Mouse (Mus musculus) limb, embryonic 14.5 days (tissue): Measurements from ENCODE around the gene AC124502.3. TPM values are rescaled to one million over a fixed set of nuclear protein-coding genes. Genes with fewer than 3 reads are reported as not detected.

Experiments used
- ATAC-seq: fragments of 200-750 bp; cut with Nextera tagmentation; 2 replicates; pipeline ENCODE4 v1.8.0; 2017; ENCODE audit warnings: low read depth, moderate number of reproducible peaks, moderate TSS enrichment; ENCODE audit not compliant: low FRiP score
- DNase-seq: peaks from one replicate; pipeline ENCODE4 v3.0.0-alpha.2; 2015; ENCODE audit warnings: low spot score
- H3K27ac ChIP-seq: fragments of 300-500 bp; sonication (generic); replicated peaks from 2 replicates; pipeline ENCODE4 v1.5.1; 2014; ENCODE audit warnings: low read depth, mild to moderate bottlenecking, low read length, moderate library complexity, mixed read lengths
- H3K27me3 ChIP-seq: fragments of 300-500 bp; sonication (generic); 2 replicates; pipeline ENCODE4 v1.6.1; 2014; ENCODE audit warnings: low read length, mixed read lengths; ENCODE audit not compliant: control insufficient read depth, insufficient read depth
- H3K36me3 ChIP-seq: fragments of 300-500 bp; sonication (generic); 2 replicates; pipeline ENCODE4 v1.6.1; 2014; ENCODE audit warnings: mild to moderate bottlenecking, low read length, moderate library complexity, mixed read lengths; ENCODE audit not compliant: control insufficient read depth, insufficient read depth
- H3K4me1 ChIP-seq: fragments of 300-500 bp; sonication (generic); 2 replicates; pipeline ENCODE4 v1.6.1; 2014; ENCODE audit warnings: antibody characterized with exemption, low read length, mixed read lengths; ENCODE audit not compliant: control insufficient read depth, insufficient read depth
- H3K4me2 ChIP-seq: fragments of 300-500 bp; sonication (generic); replicated peaks from 2 replicates; pipeline ENCODE4 v1.6.1; 2014; ENCODE audit warnings: low read depth, mild to moderate bottlenecking, low read length, moderate library complexity; ENCODE audit not compliant: severe bottlenecking
- H3K4me3 ChIP-seq: fragments of 300-500 bp; sonication (generic); replicated peaks from 2 replicates; pipeline ENCODE4 v1.5.1; 2014; ENCODE audit warnings: low read length
- H3K9ac ChIP-seq: fragments of 300-500 bp; sonication (generic); 2 replicates; pipeline ENCODE4 v1.6.1; 2014; ENCODE audit warnings: mild to moderate bottlenecking, low read depth, low read length, moderate library complexity; ENCODE audit not compliant: severe bottlenecking
- H3K9me3 ChIP-seq: fragments of 300-500 bp; sonication (generic); 2 replicates; pipeline ENCODE4 v1.6.1; 2016; ENCODE audit warnings: low read length; ENCODE audit not compliant: control insufficient read depth
- POLR2A ChIP-seq: fragments of 200-500 bp; IDR thresholded peaks from 2 replicates; pipeline ENCODE4 v1.8.0; 2012; ENCODE audit warnings: inconsistent platforms, mild to moderate bottlenecking, moderate library complexity, borderline replicate concordance; ENCODE audit not compliant: insufficient read depth, insufficient read length; ENCODE audit errors: extremely low read depth
- WGBS: fragments of 180-500 bp; shearing (Covaris S2); extraction: QIAGEN DNeasy Blood & Tissue Kit; methylation state at CpG from one replicate; pipeline ENCODE4 v1.1.7; 2014; 5-methylcytosine and 5-hydroxymethylcytosine counted together
- polyA plus RNA-seq, 2 experiments: library from polyadenylated mRNA; depleted of rRNA in 1 of 2; stranded (reverse) in 1 of 2; unstranded in 1 of 2; fragments of >200 nt; fragmentation: Nextera tagmentation in 1 of 2; extraction: Ambion mirVana in 1 of 2; gene quantifications; 2 replicates each; pipeline versions ENCODE4 v1.2.1 to v1.2.3; 2012 to 2014

Gene AC124502.3
- polyA plus RNA-seq, 2 experiments, result 1.7 to 2.5 TPM

DNA sequence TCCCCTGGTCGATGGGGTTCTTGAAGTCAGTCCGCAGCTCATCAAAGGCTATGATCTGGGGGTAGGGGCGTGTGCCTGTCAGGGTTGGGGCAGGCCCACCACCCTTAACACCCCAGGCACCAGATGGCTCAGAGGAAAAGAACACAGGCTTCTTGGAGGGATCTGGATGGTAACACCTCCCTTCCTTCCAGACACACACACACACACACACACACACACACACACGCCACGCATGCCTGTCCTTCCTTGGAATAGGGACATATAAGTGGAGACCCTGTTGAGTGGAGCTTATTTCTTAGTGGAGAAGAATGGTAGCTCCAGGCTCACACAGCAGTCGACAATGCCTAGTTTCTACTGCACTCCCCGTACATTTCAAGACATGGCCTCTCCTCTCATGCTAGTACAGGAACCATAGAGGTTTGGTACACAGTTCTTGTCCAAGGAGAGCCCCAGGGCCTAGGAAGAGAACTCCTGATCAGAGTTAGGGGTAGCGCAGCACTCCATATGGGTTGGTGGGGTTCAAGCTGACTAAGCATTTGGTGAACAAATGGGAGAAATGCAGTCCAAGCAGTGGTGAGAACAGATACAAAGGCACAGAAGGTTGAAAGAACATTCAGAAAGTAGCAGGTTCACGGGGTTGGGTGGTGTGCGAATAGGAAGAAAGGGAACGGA lies 56.2 kb downstream of the AC124502.3 start:
- DNase-seq (no peak), ATAC-seq (no peak; the same call in 1 of the 2 replicates)
- Histone ChIP-seq H3K4me1 (peaks cover 38% of the 10 kb centered on the region), H3K36me3 (peaks cover 44% of the 10 kb centered on the region), H3K9me3 (no peaks in the 10 kb centered on the region), H3K27me3 (no peaks in the 10 kb centered on the region), H3K4me3 (no peak overlapping the region; the same call in 1 of the 2 replicates), H3K27ac (0 out of 2 replicates have a peak overlapping the region, but pooled peaks have one; percentile 26), H3K4me2 (peak overlapping the region; percentile 35), H3K9ac (no peak overlapping the region)
- WGBS, result 45% methylated on average over 11 of the region's 11 CpGs
- no peak for TF ChIP-seq POLR2A

DNA sequence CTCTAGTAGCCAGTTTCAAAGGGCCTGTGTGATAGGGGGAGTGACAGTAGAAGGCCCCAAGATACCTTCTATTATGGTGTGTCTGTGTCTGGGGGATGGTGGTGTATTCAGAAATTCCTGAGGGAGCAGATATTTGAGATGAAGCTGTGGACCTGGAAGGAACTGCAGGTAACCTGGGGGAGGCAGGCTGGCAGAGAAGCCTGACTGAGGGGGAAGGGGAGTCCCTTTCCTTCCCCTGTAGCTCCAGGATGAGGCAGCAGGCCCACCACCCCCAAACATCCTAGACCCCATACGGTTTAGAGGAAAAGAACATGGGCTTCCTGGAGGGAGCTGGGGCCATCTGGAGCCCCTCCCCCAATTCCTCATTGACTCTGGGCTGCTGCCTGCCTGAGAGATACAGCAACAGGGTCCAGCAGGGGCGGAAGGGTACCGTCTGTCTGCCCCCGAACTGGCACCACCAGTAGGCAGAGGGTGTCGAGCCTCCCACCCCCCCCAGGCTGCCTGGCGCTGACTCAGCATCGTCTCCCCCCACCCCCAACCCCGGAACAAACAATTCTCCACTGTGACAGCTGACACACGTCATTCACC lies 57.3 kb downstream of the AC124502.3 start:
- H3K9me3 ChIP-seq, result no peaks in the 10 kb centered on the region
- H3K27me3 ChIP-seq, result no peaks in the 10 kb centered on the region
- WGBS, result 7% methylated on average over 9 of the region's 9 CpGs
- peaks cover 38% of the 10 kb centered on the region for H3K4me1 ChIP-seq
- no peak for TF ChIP-seq POLR2A
- peaks cover 44% of the 10 kb centered on the region for H3K36me3 ChIP-seq
- no peak overlapping the region for H3K27ac ChIP-seq
- no peak overlapping the region for H3K4me3 ChIP-seq
- H3K4me2 ChIP-seq, result peak overlapping the region; percentile 99; the same call in 1 of the 2 replicates
- DNase-seq (no peak), ATAC-seq (no peak)
- peak overlapping the region; percentile 34 for H3K9ac ChIP-seq

DNA sequence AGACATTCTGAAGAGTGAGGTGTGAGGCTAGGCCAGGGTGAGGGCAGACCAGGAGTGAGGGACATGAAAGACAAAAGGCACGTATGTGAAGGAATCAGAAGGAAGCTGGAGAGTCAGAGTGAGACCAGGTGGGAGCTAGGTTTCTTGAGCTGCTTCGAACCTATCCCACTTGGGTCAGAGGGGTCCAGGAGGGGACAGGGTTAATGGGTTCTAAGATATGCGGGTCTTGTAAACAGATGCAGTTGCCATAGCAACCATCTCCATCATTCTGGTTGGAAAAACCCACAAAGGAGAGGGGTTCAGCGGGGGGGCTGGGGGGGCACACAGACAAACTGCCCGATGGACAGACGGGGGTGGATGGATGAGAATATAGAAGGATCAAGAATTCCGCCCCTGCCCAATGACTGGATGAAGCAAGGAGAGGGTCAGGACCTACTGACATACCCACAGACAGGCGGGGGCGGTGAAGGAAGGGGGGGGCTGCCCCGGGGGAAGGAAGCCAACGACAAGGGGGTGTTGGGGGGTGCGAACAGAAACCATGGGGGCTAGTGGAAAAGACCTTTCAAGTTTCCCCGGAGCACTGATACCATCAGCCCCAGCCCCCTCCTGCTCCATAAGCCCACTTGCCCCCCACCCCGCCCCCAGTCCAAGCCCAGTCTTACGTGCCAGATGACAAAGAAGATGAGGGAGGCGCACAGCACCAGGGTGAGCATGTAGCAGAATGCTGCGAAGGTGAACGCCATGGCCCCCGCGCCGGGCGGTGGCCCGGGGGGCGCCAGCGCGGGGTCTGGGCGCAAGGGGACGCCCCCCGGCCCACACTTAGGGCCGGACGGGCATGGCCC lies 59.1 kb downstream of the AC124502.3 start:
- peak overlapping the region; percentile 74 for H3K4me3 ChIP-seq
- ATAC-seq (no peak), DNase-seq (no peak)
- H3K27ac ChIP-seq, result no peak overlapping the region
- H3K36me3 ChIP-seq, result peaks cover 44% of the 10 kb centered on the region
- no peaks in the 10 kb centered on the region for H3K9me3 ChIP-seq
- no peak for TF ChIP-seq POLR2A
- peaks cover 38% of the 10 kb centered on the region for H3K4me1 ChIP-seq
- no peaks in the 10 kb centered on the region for H3K27me3 ChIP-seq
- peak overlapping the region; percentile 99 for H3K4me2 ChIP-seq
- H3K9ac ChIP-seq, result peak overlapping the region; percentile 90
- 5% methylated on average over 25 of the region's 31 CpGs for WGBS

DNA sequence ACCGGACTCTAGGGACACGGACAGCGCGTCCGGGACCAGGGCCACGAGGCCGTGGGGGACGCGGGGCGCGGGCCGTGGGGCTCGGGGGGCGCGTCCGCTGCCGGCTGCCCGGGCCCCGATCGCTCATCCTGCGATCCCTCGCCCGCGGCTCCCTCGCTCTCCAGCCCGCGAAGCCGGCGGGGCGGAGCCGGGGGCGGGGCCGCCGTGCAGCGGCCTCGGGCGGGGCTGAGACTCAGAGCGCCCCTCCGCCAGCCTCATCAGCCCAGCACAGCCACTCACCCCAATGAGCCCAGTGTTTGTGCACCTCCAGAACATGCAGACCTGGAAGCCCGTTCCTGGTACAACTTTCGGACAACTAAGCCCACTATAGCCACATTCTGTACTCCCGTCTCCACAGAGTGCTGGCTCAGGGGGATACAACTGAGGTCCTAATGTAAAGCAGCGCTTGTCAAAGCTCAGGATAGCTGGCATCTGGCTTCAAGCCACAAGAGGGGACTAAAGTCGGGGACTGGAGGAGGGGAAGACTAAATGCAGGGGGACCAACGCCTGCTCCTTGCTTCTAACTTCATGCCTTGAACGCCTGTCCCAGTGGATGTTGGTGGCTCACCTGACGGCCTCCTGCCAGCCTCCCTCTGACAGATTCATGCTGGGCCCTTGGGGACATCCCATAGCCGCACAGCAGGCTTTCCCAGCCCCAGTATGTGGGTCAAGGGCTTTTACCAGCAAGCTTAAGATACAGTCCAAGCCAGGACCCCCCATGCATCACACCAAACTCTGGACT lies 59.9 kb downstream of the AC124502.3 start, which contains the start of gene Cnih2:
Gene Cnih2, minus strand, starts transcription at position 159 of the 781 bp plus-strand sequence.
- peak within 1 kb of the TSS; percentile 90 for H3K9ac ChIP-seq
- WGBS, result 5% methylated on average over 29 of the region's 48 CpGs
- TF ChIP-seq POLR2A, result no peak
- no peaks in the 10 kb centered on the region for H3K9me3 ChIP-seq
- H3K4me1 ChIP-seq, result peaks cover 38% of the 10 kb centered on the region
- peak within 1 kb of the TSS; percentile 74 for H3K4me3 ChIP-seq
- peak within 1 kb of the TSS; percentile 99 for H3K4me2 ChIP-seq
- no peak within 1 kb of the TSS for H3K27ac ChIP-seq
- ATAC-seq, result peak; percentile 72
- peak; percentile 61 for DNase-seq
- H3K36me3 ChIP-seq, result peaks cover 44% of the 10 kb centered on the region
- no peaks in the 10 kb centered on the region for H3K27me3 ChIP-seq

Other genes with a start within 250 kb of the AC124502.3 start
- gene Rbm4, start 245.0 kb upstream of the AC124502.3 start, polyA plus RNA-seq (2012; rRNA removed), result 107 and 111 TPM in 2 replicates
- 78.9 and 82.6 TPM in 2 replicates for gene Rbm4, start 245.0 kb upstream of the AC124502.3 start, polyA plus RNA-seq (2014; fragmentation: Nextera tagmentation; extraction: Ambion mirVana)
- gene Gm21992, start 227.3 kb upstream of the AC124502.3 start, polyA plus RNA-seq (2012; rRNA removed), result 36.0 and 83.7 TPM in 2 replicates
- 15.5 and 22.0 TPM in 2 replicates for gene Gm21992, start 227.3 kb upstream of the AC124502.3 start, polyA plus RNA-seq (2014; fragmentation: Nextera tagmentation; extraction: Ambion mirVana)
- gene Rbm14, start 227.3 kb upstream of the AC124502.3 start, polyA plus RNA-seq (2012; rRNA removed), result 69.9 and 98.5 TPM in 2 replicates
- 69.8 and 71.9 TPM in 2 replicates for gene Rbm14, start 227.3 kb upstream of the AC124502.3 start, polyA plus RNA-seq (2014; fragmentation: Nextera tagmentation; extraction: Ambion mirVana)
- gene Ccs, start 199.6 kb upstream of the AC124502.3 start, polyA plus RNA-seq (2012; rRNA removed), result 57.2 and 65.9 TPM in 2 replicates
- gene Ccs, start 199.6 kb upstream of the AC124502.3 start, polyA plus RNA-seq (2014; fragmentation: Nextera tagmentation; extraction: Ambion mirVana), result 63.2 and 64.8 TPM in 2 replicates
- 0.03 and 0.05 TPM in 2 replicates for gene Ccdc87, start 199.5 kb upstream of the AC124502.3 start, polyA plus RNA-seq (2012; rRNA removed)
- 0.06 and 0.26 TPM in 2 replicates for gene Ccdc87, start 199.5 kb upstream of the AC124502.3 start, polyA plus RNA-seq (2014; fragmentation: Nextera tagmentation; extraction: Ambion mirVana)
- gene Ctsf, start 183.8 kb upstream of the AC124502.3 start, polyA plus RNA-seq (2012; rRNA removed), result 49.9 and 84.7 TPM in 2 replicates
- gene Ctsf, start 183.8 kb upstream of the AC124502.3 start, polyA plus RNA-seq (2014; fragmentation: Nextera tagmentation; extraction: Ambion mirVana), result 38.9 and 45.9 TPM in 2 replicates
- 8.3 and 8.7 TPM in 2 replicates for gene Actn3, start 161.0 kb upstream of the AC124502.3 start, polyA plus RNA-seq (2012; rRNA removed)
- 11.9 and 12.9 TPM in 2 replicates for gene Actn3, start 161.0 kb upstream of the AC124502.3 start, polyA plus RNA-seq (2014; fragmentation: Nextera tagmentation; extraction: Ambion mirVana)
- gene Zdhhc24, start 160.2 kb upstream of the AC124502.3 start, polyA plus RNA-seq (2012; rRNA removed), result 22.7 and 30.9 TPM in 2 replicates
- 7.7 and 9.7 TPM in 2 replicates for gene Zdhhc24, start 160.2 kb upstream of the AC124502.3 start, polyA plus RNA-seq (2014; fragmentation: Nextera tagmentation; extraction: Ambion mirVana)
- gene Bbs1, start 132.3 kb upstream of the AC124502.3 start, polyA plus RNA-seq (2012; rRNA removed), result 7.6 and 8.1 TPM in 2 replicates
- 3.8 and 4.9 TPM in 2 replicates for gene Bbs1, start 132.3 kb upstream of the AC124502.3 start, polyA plus RNA-seq (2014; fragmentation: Nextera tagmentation; extraction: Ambion mirVana)
- gene Dpp3, start 110.6 kb upstream of the AC124502.3 start, polyA plus RNA-seq (2012; rRNA removed), result 96.5 and 116 TPM in 2 replicates
- gene Dpp3, start 110.6 kb upstream of the AC124502.3 start, polyA plus RNA-seq (2014; fragmentation: Nextera tagmentation; extraction: Ambion mirVana), result 90.9 and 94.0 TPM in 2 replicates
- gene Peli3, start 95.8 kb upstream of the AC124502.3 start, polyA plus RNA-seq (2012; rRNA removed), result 2.7 and 5.1 TPM in 2 replicates
- 1.8 and 2.5 TPM in 2 replicates for gene Peli3, start 95.8 kb upstream of the AC124502.3 start, polyA plus RNA-seq (2014; fragmentation: Nextera tagmentation; extraction: Ambion mirVana)
- 59.5 and 74.3 TPM in 2 replicates for gene Mrpl11, start 76.7 kb upstream of the AC124502.3 start, polyA plus RNA-seq (2012; rRNA removed)
- gene Mrpl11, start 76.7 kb upstream of the AC124502.3 start, polyA plus RNA-seq (2014; fragmentation: Nextera tagmentation; extraction: Ambion mirVana), result 105 and 108 TPM in 2 replicates
- gene Npas4, start 48.6 kb upstream of the AC124502.3 start, polyA plus RNA-seq (2012; rRNA removed), result 0.50 and 0.60 TPM in 2 replicates
- gene Npas4, start 48.6 kb upstream of the AC124502.3 start, polyA plus RNA-seq (2014; fragmentation: Nextera tagmentation; extraction: Ambion mirVana), result not detected in 2 replicates
- gene Slc29a2, start 15.0 kb upstream of the AC124502.3 start, polyA plus RNA-seq (2012; rRNA removed), result 15.7 and 25.5 TPM in 2 replicates
- 3.7 and 5.0 TPM in 2 replicates for gene Slc29a2, start 15.0 kb upstream of the AC124502.3 start, polyA plus RNA-seq (2014; fragmentation: Nextera tagmentation; extraction: Ambion mirVana)
- gene B4gat1, start 65 bp upstream of the AC124502.3 start, polyA plus RNA-seq (2012; rRNA removed), result 31.3 and 46.6 TPM in 2 replicates
- 43.7 and 45.2 TPM in 2 replicates for gene B4gat1, start 65 bp upstream of the AC124502.3 start, polyA plus RNA-seq (2014; fragmentation: Nextera tagmentation; extraction: Ambion mirVana)
- 30.2 TPM in 2 replicates for gene Brms1, start 2.5 kb downstream of the AC124502.3 start, polyA plus RNA-seq (2012; rRNA removed)
- 38.1 and 38.9 TPM in 2 replicates for gene Brms1, start 2.5 kb downstream of the AC124502.3 start, polyA plus RNA-seq (2014; fragmentation: Nextera tagmentation; extraction: Ambion mirVana)
- 4.9 and 6.1 TPM in 2 replicates for gene Rin1, start 11.6 kb downstream of the AC124502.3 start, polyA plus RNA-seq (2012; rRNA removed)
- gene Rin1, start 11.6 kb downstream of the AC124502.3 start, polyA plus RNA-seq (2014; fragmentation: Nextera tagmentation; extraction: Ambion mirVana), result 2.5 and 2.6 TPM in 2 replicates
- gene Cd248, start 29.2 kb downstream of the AC124502.3 start, polyA plus RNA-seq (2012; rRNA removed), result 97.5 and 115 TPM in 2 replicates
- gene Cd248, start 29.2 kb downstream of the AC124502.3 start, polyA plus RNA-seq (2014; fragmentation: Nextera tagmentation; extraction: Ambion mirVana), result 123 and 127 TPM in 2 replicates
- 0.96 and 1.4 TPM in 2 replicates for gene Tmem151a, start 46.6 kb downstream of the AC124502.3 start, polyA plus RNA-seq (2012; rRNA removed)
- 1.8 and 2.1 TPM in 2 replicates for gene Tmem151a, start 46.6 kb downstream of the AC124502.3 start, polyA plus RNA-seq (2014; fragmentation: Nextera tagmentation; extraction: Ambion mirVana)
- 121 and 130 TPM in 2 replicates for gene Yif1a, start 49.6 kb downstream of the AC124502.3 start, polyA plus RNA-seq (2012; rRNA removed)
- gene Yif1a, start 49.6 kb downstream of the AC124502.3 start, polyA plus RNA-seq (2014; fragmentation: Nextera tagmentation; extraction: Ambion mirVana), result 129 and 144 TPM in 2 replicates
- 40.8 and 60.9 TPM in 2 replicates for gene Cnih2, start 59.6 kb downstream of the AC124502.3 start, polyA plus RNA-seq (2012; rRNA removed)
- gene Cnih2, start 59.6 kb downstream of the AC124502.3 start, polyA plus RNA-seq (2014; fragmentation: Nextera tagmentation; extraction: Ambion mirVana), result 40.5 and 45.1 TPM in 2 replicates
- gene Rab1b, start 68.2 kb downstream of the AC124502.3 start, polyA plus RNA-seq (2012; rRNA removed), result 192 and 235 TPM in 2 replicates
- gene Rab1b, start 68.2 kb downstream of the AC124502.3 start, polyA plus RNA-seq (2014; fragmentation: Nextera tagmentation; extraction: Ambion mirVana), result 249 and 255 TPM in 2 replicates
- gene Klc2, start 79.7 kb downstream of the AC124502.3 start, polyA plus RNA-seq (2012; rRNA removed), result 45.8 and 54.0 TPM in 2 replicates
- gene Klc2, start 79.7 kb downstream of the AC124502.3 start, polyA plus RNA-seq (2014; fragmentation: Nextera tagmentation; extraction: Ambion mirVana), result 14.9 and 16.3 TPM in 2 replicates
- 42.0 and 53.7 TPM in 2 replicates for gene Pacs1, start 234.2 kb downstream of the AC124502.3 start, polyA plus RNA-seq (2012; rRNA removed)
- gene Pacs1, start 234.2 kb downstream of the AC124502.3 start, polyA plus RNA-seq (2014; fragmentation: Nextera tagmentation; extraction: Ambion mirVana), result 30.7 and 33.1 TPM in 2 replicates